33 mouse cellular contexts compared by ENCODE assay signal in the genomic region with DNA sequence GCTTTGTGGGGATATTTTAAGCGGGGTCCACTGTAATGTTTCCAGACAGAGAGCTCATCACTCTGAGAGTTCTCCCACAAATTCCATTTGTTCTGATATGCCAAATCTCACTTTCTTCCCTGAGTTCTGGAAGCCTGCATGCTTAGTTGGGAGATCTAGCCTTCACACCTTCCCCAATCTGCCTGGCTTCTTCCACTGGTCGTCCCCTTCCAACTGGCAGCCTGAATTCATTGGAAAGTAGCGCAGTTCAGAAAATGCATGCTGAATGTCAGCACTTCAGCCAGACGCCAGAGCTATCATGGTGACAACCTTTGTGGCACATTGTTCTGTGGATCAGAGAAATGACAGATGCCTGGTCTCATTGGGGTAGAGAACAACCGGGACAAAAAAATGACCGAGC.
"Had no signal": no experiment of that assay in that cellular context is flagged by ENCODE, and none has a peak within 500 bp of the region (broad histone marks: within the 10 kb centered on the region; RNA-seq: fewer than 3 reads in every experiment).

No protein-coding gene starts in this region.

- H3K36me3 ChIP-seq: limb, embryonic 10.5 days; limb, embryonic 12.5 days; limb, embryonic 13.5 days; limb, embryonic 15.5 days; liver, embryonic 12.5 days; liver, embryonic 13.5 days; liver, embryonic 15.5 days; lung, embryonic 15.5 days; midbrain, embryonic 10.5 days; midbrain, embryonic 12.5 days; midbrain, embryonic 13.5 days; midbrain, embryonic 15.5 days; neural tube, embryonic 12.5 days; neural tube, embryonic 13.5 days had no signal

- H3K9me3 ChIP-seq: limb, embryonic 10.5 days; limb, embryonic 12.5 days; limb, embryonic 13.5 days; limb, embryonic 15.5 days; liver, embryonic 12.5 days; liver, embryonic 15.5 days; lung, embryonic 15.5 days; midbrain, embryonic 10.5 days; midbrain, embryonic 12.5 days; midbrain, embryonic 13.5 days; midbrain, embryonic 15.5 days; neural tube, embryonic 12.5 days; neural tube, embryonic 13.5 days had no signal

- H3K4me3 ChIP-seq: limb, embryonic 10.5 days; limb, embryonic 12.5 days; limb, embryonic 13.5 days; limb, embryonic 15.5 days; liver, embryonic 12.5 days; liver, embryonic 13.5 days; liver, embryonic 15.5 days; lung, embryonic 15.5 days; megakaryocyte, embryonic 14.5 days; midbrain, embryonic 10.5 days; midbrain, embryonic 12.5 days; midbrain, embryonic 13.5 days; midbrain, embryonic 15.5 days; myocyte; neural tube, embryonic 12.5 days; neural tube, embryonic 13.5 days had no signal

- H3K4me2 ChIP-seq: limb, embryonic 12.5 days; limb, embryonic 13.5 days; limb, embryonic 15.5 days; liver, embryonic 11.5 days; liver, embryonic 12.5 days; liver, embryonic 13.5 days; liver, embryonic 15.5 days; lung, embryonic 14.5 days; lung, embryonic 15.5 days; midbrain, embryonic 11.5 days; midbrain, embryonic 12.5 days; midbrain, embryonic 13.5 days; midbrain, embryonic 15.5 days; neural tube, embryonic 12.5 days; neural tube, embryonic 13.5 days had no signal

- H3K27me3 ChIP-seq: limb, embryonic 12.5 days; limb, embryonic 13.5 days; limb, embryonic 15.5 days; liver, embryonic 12.5 days; liver, embryonic 13.5 days; liver, embryonic 15.5 days; lung, embryonic 15.5 days; megakaryocyte, embryonic 14.5 days; midbrain, embryonic 12.5 days; midbrain, embryonic 13.5 days; midbrain, embryonic 15.5 days; neural tube, embryonic 12.5 days; neural tube, embryonic 13.5 days had no signal

- H3K27ac ChIP-seq: limb, embryonic 10.5 days; limb, embryonic 12.5 days; limb, embryonic 13.5 days; limb, embryonic 15.5 days; liver, embryonic 12.5 days; liver, embryonic 13.5 days; liver, embryonic 14.5 days; liver, embryonic 15.5 days; lung, embryonic 15.5 days; macrophage; midbrain, embryonic 10.5 days; midbrain, embryonic 12.5 days; midbrain, embryonic 13.5 days; midbrain, embryonic 15.5 days; neural tube, embryonic 12.5 days; neural tube, embryonic 13.5 days had no signal

- H3K4me1 ChIP-seq: limb, embryonic 10.5 days; limb, embryonic 12.5 days; limb, embryonic 13.5 days; limb, embryonic 15.5 days; liver, embryonic 12.5 days; liver, embryonic 13.5 days; liver, embryonic 15.5 days; lung, embryonic 15.5 days; megakaryocyte, embryonic 14.5 days; midbrain, embryonic 10.5 days; midbrain, embryonic 12.5 days; neural tube, embryonic 12.5 days; neural tube, embryonic 13.5 days had no signal

- H3K9ac ChIP-seq: limb, embryonic 12.5 days; limb, embryonic 13.5 days; limb, embryonic 15.5 days; liver, embryonic 12.5 days; liver, embryonic 13.5 days; liver, embryonic 14.5 days; liver, embryonic 15.5 days; liver, postnatal 0 days; lung, embryonic 14.5 days; lung, embryonic 15.5 days; midbrain, embryonic 12.5 days; midbrain, embryonic 13.5 days; midbrain, embryonic 15.5 days; neural tube, embryonic 12.5 days; neural tube, embryonic 13.5 days had no signal

- ATAC-seq: liver, embryonic 12.5 days; liver, postnatal 0 days; lung, postnatal 0 days; midbrain, embryonic 13.5 days; midbrain, embryonic 15.5 days; midbrain, embryonic 16.5 days had no signal

- DNase-seq: left cerebral cortex, postnatal 4 days; liver; liver, embryonic 13.5 days; liver, postnatal 0 days; lung, adult 18-20 months; lung, adult 2 months; lung, embryonic 14.5 days; lung, postnatal 10 days; lung, postnatal 14 days; lung, postnatal 36 days; lung, postnatal 4 days; midbrain, embryonic 14.5 days had no signal
